Mouse (Mus musculus) cerebellum, adult 9-11 months (tissue): ENCODE results near the gene Erp29.
A peak's percentile ranks its signal among the peaks of the same experiment; 100 is the strongest.
"Not testable (repeated sequence)": the region's sequence is repeated elsewhere in the genome, so short reads cannot be mapped to it uniquely, and the experiment has no call there.

Source experiments
- DNase-seq: peaks from one replicate; pipeline ENCODE4 v3.0.0; 2022

The Erp29 gene

GRCm38 (mm10) chr5:121452026-121452869 is at the start of gene Erp29:
Erp29 (minus strand) TSS chr5:121452506.
- DNase-seq: peak; percentile 99

GRCm38 (mm10) chr5:121501424-121501996 is 49.2 kb upstream of the Erp29 start:
- not testable (repeated sequence) for DNase-seq

GRCm38 (mm10) chr5:121500719-121501118 is 48.4 kb upstream of the Erp29 start:
- DNase-seq: no peak

GRCm38 (mm10) chr5:121493305-121493704 is 41.0 kb upstream of the Erp29 start:
- DNase-seq: no peak

- DNase-seq: no peak
These were observed 32.5 kb upstream of the Erp29 start for GRCm38 (mm10) chr5:121484801-121485200.

GRCm38 (mm10) chr5:121477680-121478079 is 25.4 kb upstream of the Erp29 start:
- peak; percentile 12 for DNase-seq

- DNase-seq: no peak
These were observed 23.7 kb upstream of the Erp29 start for GRCm38 (mm10) chr5:121476040-121476439.

GRCm38 (mm10) chr5:121474610-121475009 is 22.3 kb upstream of the Erp29 start:
- no peak for DNase-seq

- no peak for DNase-seq
These were observed 20.1 kb upstream of the Erp29 start for GRCm38 (mm10) chr5:121472411-121472810.

GRCm38 (mm10) chr5:121469566-121469965 is 17.3 kb upstream of the Erp29 start:
- DNase-seq: no peak

- DNase-seq: no peak
These were observed 11.4 kb upstream of the Erp29 start for GRCm38 (mm10) chr5:121463601-121464250.

- DNase-seq: no peak
These were observed 10.7 kb upstream of the Erp29 start for GRCm38 (mm10) chr5:121462967-121463366.

- DNase-seq: no peak
These were observed 9.8 kb upstream of the Erp29 start for GRCm38 (mm10) chr5:121462171-121462502.

GRCm38 (mm10) chr5:121461339-121462170 is 9.2 kb upstream of the Erp29 start:
- no peak for DNase-seq

GRCm38 (mm10) chr5:121455510-121456265 is 3.4 kb upstream of the Erp29 start:
- DNase-seq: no peak

GRCm38 (mm10) chr5:121454503-121454782 is 2.1 kb upstream of the Erp29 start:
- DNase-seq: no peak

GRCm38 (mm10) chr5:121453743-121454502 is 1.6 kb upstream of the Erp29 start:
- DNase-seq: peak; percentile 39

GRCm38 (mm10) chr5:121452906-121453305 is 600 bp upstream of the Erp29 start:
- no peak for DNase-seq

- DNase-seq: peak; percentile 62
These were observed 671 bp downstream of the Erp29 start, which contains the start of gene Tmem116 for GRCm38 (mm10) chr5:121451644-121452025. Tmem116 (plus strand) TSS chr5:121451893.

GRCm38 (mm10) chr5:121451203-121451602 is 1.1 kb downstream of the Erp29 start:
- peak; percentile 14 for DNase-seq

- peak; percentile 16 for DNase-seq
These were observed 1.8 kb downstream of the Erp29 start for GRCm38 (mm10) chr5:121450476-121450875.

GRCm38 (mm10) chr5:121449976-121450375 is 2.3 kb downstream of the Erp29 start:
- peak; percentile 39 for DNase-seq
